8 mouse cellular contexts compared by ENCODE assay signal in genomic region chr3:116006284-116006977, GRCm38 (mm10). TPM values are rescaled to one million over a fixed set of nuclear protein-coding genes. Genes with fewer than 3 reads are reported as not detected.
DNase-seq lines count a peak whose midpoint lies in the region; ATAC-seq and TF ChIP-seq lines count a peak whose summit lies in the region.

No protein-coding gene starts in this region.

- peak overlapping the region; percentile 88 for H3K27ac ChIP-seq in embryonic facial prominence, embryonic 13.5 days
- H3K27ac ChIP-seq in hindbrain, embryonic 16.5 days (ENCODE audit: low read depth, low read length), result peak overlapping the region; percentile 84
- peak overlapping the region; percentile 88 for H3K27ac ChIP-seq in neural tube, embryonic 14.5 days (ENCODE audit: low read depth, low read length)

- H3K4me2 ChIP-seq in embryonic facial prominence, embryonic 13.5 days, result peak overlapping the region; percentile 93
- peak overlapping the region; percentile 62 for H3K4me2 ChIP-seq in hindbrain, embryonic 16.5 days (ENCODE audit: low read length)
- H3K4me2 ChIP-seq in neural tube, embryonic 14.5 days (ENCODE audit: low read depth, low read length), result peak overlapping the region; percentile 98

- H3K4me1 ChIP-seq in E14TG2a.4 (replicated peaks; ENCODE audit: low read depth, low read length), result peaks cover 27% of the 10 kb centered on the region
- peaks cover 16% of the 10 kb centered on the region for H3K4me1 ChIP-seq in embryonic facial prominence, embryonic 13.5 days
- H3K4me1 ChIP-seq in hindbrain, embryonic 16.5 days (ENCODE audit: control insufficient read depth, insufficient read depth, low read depth, low read length), result peaks cover 19% of the 10 kb centered on the region
- H3K4me1 ChIP-seq in lung, adult 2 months (ENCODE audit: control insufficient read depth, insufficient read depth, low read length), result no peaks in the 10 kb centered on the region; the same call in 1 of the 2 replicates
- peaks cover 21% of the 10 kb centered on the region for H3K4me1 ChIP-seq in neural tube, embryonic 14.5 days (ENCODE audit: control insufficient read depth, insufficient read depth, low read length)

- H3K9me3 ChIP-seq in E14TG2a.4 (ENCODE audit: low read length), result no peaks in the 10 kb centered on the region
- no peaks in the 10 kb centered on the region for H3K9me3 ChIP-seq in embryonic facial prominence, embryonic 13.5 days
- H3K9me3 ChIP-seq in hindbrain, embryonic 16.5 days (ENCODE audit: control insufficient read depth, low read length), result no peaks in the 10 kb centered on the region
- no peaks in the 10 kb centered on the region for H3K9me3 ChIP-seq in neural tube, embryonic 14.5 days (ENCODE audit: control insufficient read depth, low read length)

- TF ChIP-seq POLR2A in lung, adult 2 months (IDR thresholded peaks at IDR 0.05; ENCODE audit: borderline replicate concordance, extremely low read depth, low read depth, low read length), result no peak

- DNase-seq in embryo, embryonic 10 days (ENCODE audit: low spot score), result peak; percentile 43
- DNase-seq in embryo, embryonic 9.5 days (ENCODE audit: extremely low spot score), result no peak
- DNase-seq in lung, adult 2 months, result no peak
- DNase-seq in layer of hippocampus, postnatal 14 days (ENCODE audit: low spot score in 2 of 2), result no peak

- H3K4me3 ChIP-seq in E14TG2a.4 (replicated peaks; ENCODE audit: low read length), result peak overlapping the region; percentile 96
- peak overlapping the region; percentile 88 for H3K4me3 ChIP-seq in embryonic facial prominence, embryonic 13.5 days
- H3K4me3 ChIP-seq in hindbrain, embryonic 16.5 days (ENCODE audit: low read length), result peak overlapping the region; percentile 92
- peak overlapping the region; percentile 94 for H3K4me3 ChIP-seq in lung, adult 2 months (replicated peaks; ENCODE audit: extremely low read depth, low read depth, low read length)
- H3K4me3 ChIP-seq in neural tube, embryonic 14.5 days (ENCODE audit: low read depth, low read length), result peak overlapping the region; percentile 58

- 7% methylated on average over 12 of the region's 12 CpGs for WGBS in embryonic facial prominence, embryonic 13.5 days
- 8% methylated on average over 12 of the region's 12 CpGs for WGBS in hindbrain, embryonic 16.5 days
- WGBS in lung, adult 2 months, result 4% methylated on average over 12 of the region's 12 CpGs
- WGBS in neural tube, embryonic 14.5 days, result 4% methylated on average over 12 of the region's 12 CpGs

- 0 out of 2 replicates have a peak, but pooled peaks have one; percentile 10 for ATAC-seq in embryonic facial prominence, embryonic 13.5 days (ENCODE audit: insufficient number of reproducible peaks, insufficient read depth, low FRiP score, low TSS enrichment, low read depth)
- no peak; the same call in 1 of the 2 replicates for ATAC-seq in hindbrain, embryonic 16.5 days
- no peak for ATAC-seq in neural tube, embryonic 14.5 days (ENCODE audit: low read depth)

- H3K36me3 ChIP-seq in E14TG2a.4 (ENCODE audit: insufficient read depth, low read length), result peaks cover 27% of the 10 kb centered on the region
- H3K36me3 ChIP-seq in embryonic facial prominence, embryonic 13.5 days, result peaks cover 18% of the 10 kb centered on the region
- no peaks in the 10 kb centered on the region for H3K36me3 ChIP-seq in hindbrain, embryonic 16.5 days (ENCODE audit: control insufficient read depth, insufficient read depth, low read length)
- no peaks in the 10 kb centered on the region for H3K36me3 ChIP-seq in neural tube, embryonic 14.5 days (ENCODE audit: control insufficient read depth, insufficient read depth, low read length)

- peak overlapping the region; percentile 93 for H3K9ac ChIP-seq in embryonic facial prominence, embryonic 13.5 days
- H3K9ac ChIP-seq in hindbrain, embryonic 16.5 days (ENCODE audit: low read depth, low read length), result peak overlapping the region; percentile 90
- peak overlapping the region; percentile 77 for H3K9ac ChIP-seq in neural tube, embryonic 14.5 days (replicated peaks; ENCODE audit: low read depth, low read length)

- TF ChIP-seq CTCF in E14TG2a.4 (conservative IDR thresholded peaks at IDR 0.05; ENCODE audit: low read length), result no peak
- no peak for TF ChIP-seq CTCF in lung, adult 2 months (IDR thresholded peaks at IDR 0.05; ENCODE audit: insufficient read depth, low read length)

- H3K27me3 ChIP-seq in E14TG2a.4 (ENCODE audit: insufficient read depth, low read length), result 0 out of 2 replicates have a peak, but pooled peaks cover 4% of the 10 kb centered on the region
- H3K27me3 ChIP-seq in embryonic facial prominence, embryonic 13.5 days, result no peaks in the 10 kb centered on the region
- no peaks in the 10 kb centered on the region for H3K27me3 ChIP-seq in hindbrain, embryonic 16.5 days (replicated peaks; ENCODE audit: control insufficient read depth, insufficient read depth, low read length)
- no peaks in the 10 kb centered on the region for H3K27me3 ChIP-seq in neural tube, embryonic 14.5 days (ENCODE audit: control insufficient read depth, insufficient read depth, low read length)

RNA-seq across cellular contexts. Expression of gene Slc30a7, which starts 0.8 kb away (rescaled TPM):
- polyA plus RNA-seq in embryonic facial prominence, embryonic 13.5 days (2015; fragmentation: Nextera tagmentation; extraction: Ambion mirVana), result 29.0 and 35.8 TPM in 2 replicates
- 15.2 and 16.0 TPM in 2 replicates for polyA plus RNA-seq in hindbrain, embryonic 16.5 days (2015; fragmentation: Nextera tagmentation; extraction: Ambion mirVana)
- polyA plus RNA-seq in lung, adult 2 months (2012; rRNA removed), result 11.5 and 16.2 TPM in 2 replicates
- polyA plus RNA-seq in neural tube, embryonic 14.5 days (2014; fragmentation: Nextera tagmentation; extraction: Ambion mirVana), result 19.2 and 20.5 TPM in 2 replicates
- 10 to 100 TPM; 22.8 to 27.0 TPM for total RNA-seq in layer of hippocampus, postnatal 14 days (2021)

RNA-seq across cellular contexts. Expression of gene Extl2, which starts 0.8 kb away (rescaled TPM):
- polyA plus RNA-seq in embryonic facial prominence, embryonic 13.5 days (2015; fragmentation: Nextera tagmentation; extraction: Ambion mirVana), result 18.0 and 20.7 TPM in 2 replicates
- 38.7 and 43.2 TPM in 2 replicates for polyA plus RNA-seq in hindbrain, embryonic 16.5 days (2015; fragmentation: Nextera tagmentation; extraction: Ambion mirVana)
- polyA plus RNA-seq in lung, adult 2 months (2012; rRNA removed), result 9.8 and 10.9 TPM in 2 replicates
- 45.8 and 49.3 TPM in 2 replicates for polyA plus RNA-seq in neural tube, embryonic 14.5 days (2014; fragmentation: Nextera tagmentation; extraction: Ambion mirVana)
- 10 to 100 TPM; 64.1 to 65.2 TPM for total RNA-seq in layer of hippocampus, postnatal 14 days (2021)
